Mouse (Mus musculus): Measurements from ENCODE around the gene Magi2. TPM values are rescaled to one million over a fixed set of nuclear protein-coding genes. Genes with fewer than 3 reads are reported as not detected.

The Magi2 gene
- polyA plus RNA-seq, 1 experiment = 0.48 TPM

DNA sequence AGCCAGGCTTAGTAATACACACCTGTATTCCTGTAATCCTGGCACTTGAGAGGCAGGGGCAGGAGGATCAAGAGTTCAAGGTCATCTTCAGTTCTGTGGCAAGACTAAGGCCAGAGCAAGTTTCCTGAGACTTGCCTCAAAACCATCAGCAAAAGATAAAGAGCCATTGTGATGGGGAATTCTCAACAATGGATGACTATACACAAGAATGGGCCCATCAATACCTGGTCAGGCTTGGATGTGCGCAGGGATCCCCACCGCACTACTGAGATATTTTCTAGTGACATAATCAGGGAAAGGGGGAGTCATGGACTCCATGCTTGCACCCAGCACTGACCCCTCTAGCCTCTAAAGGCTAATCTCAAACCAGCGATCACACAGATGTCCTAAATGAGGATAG, 1465.4 kb downstream of the Magi2 start:
- no peaks in the 10 kb centered on the region for H3K36me3 ChIP-seq (ENCODE audit: control insufficient read depth, insufficient read depth)

GRCm38 (mm10) chr5:20699116-20699515, 1472.3 kb downstream of the Magi2 start:
- no peak overlapping the region for H3K4me2 ChIP-seq (ENCODE audit: low read depth)
- H3K36me3 ChIP-seq (ENCODE audit: control insufficient read depth, insufficient read depth) = no peaks in the 10 kb centered on the region
- H3K79me2 ChIP-seq (ENCODE audit: control insufficient read depth, insufficient read depth) = peaks cover 8% of the 10 kb centered on the region
- no peak for TF ChIP-seq POLR2AphosphoS2 (IDR thresholded peaks at IDR 0.05; ENCODE audit: insufficient read length, low read depth)
- no peak for TF ChIP-seq TCF12 (IDR thresholded peaks at IDR 0.05; ENCODE audit: insufficient read depth, poor library complexity, severe bottlenecking)
- no peak for TF ChIP-seq CEBPB (IDR thresholded peaks at IDR 0.05; ENCODE audit: insufficient read depth, poor library complexity, severe bottlenecking)
- no peak for TF ChIP-seq MAX (IDR thresholded peaks at IDR 0.05; ENCODE audit: low read depth)
- TF ChIP-seq MYOG (IDR thresholded peaks at IDR 0.05; ENCODE audit: control insufficient read depth in 1 of 3, insufficient read depth in 1 of 3, insufficient read length in 2 of 3, low read depth in 2 of 3) = no peak
- no peak for TF ChIP-seq REST (IDR thresholded peaks at IDR 0.05; ENCODE audit: insufficient read depth, insufficient read length)
- TF ChIP-seq E2F4 (IDR thresholded peaks at IDR 0.05; ENCODE audit: insufficient read depth) = no peak
- no peak for TF ChIP-seq USF1 (IDR thresholded peaks at IDR 0.05; ENCODE audit: low read depth)
- H3ac ChIP-seq (ENCODE audit: control insufficient read depth, insufficient read length) = no peak overlapping the region
- H3K27me3 ChIP-seq (ENCODE audit: control insufficient read depth, insufficient read depth, insufficient read length) = no peaks in the 10 kb centered on the region
- no peak overlapping the region for H3K4me3 ChIP-seq

More for the DNA sequence above, 1465.4 kb downstream of the Magi2 start:
- Histone ChIP-seq H3K79me2 (ENCODE audit: control insufficient read depth, insufficient read depth) (no peaks in the 10 kb centered on the region), H3K4me2 (ENCODE audit: low read depth) (no peak overlapping the region), H3K27me3 (ENCODE audit: control insufficient read depth, insufficient read depth, insufficient read length) (no peaks in the 10 kb centered on the region), H3K4me3 (no peak overlapping the region), H3ac (ENCODE audit: control insufficient read depth, insufficient read length) (no peak overlapping the region)
- TF ChIP-seq POLR2A (IDR thresholded peaks at IDR 0.05; ENCODE audit: insufficient read length, low read depth) (no peak), MAX (IDR thresholded peaks at IDR 0.05; ENCODE audit: low read depth) (no peak), E2F4 (IDR thresholded peaks at IDR 0.05; ENCODE audit: insufficient read depth) (no peak), SRF (IDR thresholded peaks at IDR 0.05; ENCODE audit: control insufficient read depth, insufficient read length, low read depth) (no peak), MYOD1 (IDR thresholded peaks at IDR 0.05; ENCODE audit: control insufficient read depth in 1 of 3, insufficient read length in 2 of 3, low read depth in 2 of 3) (no peak), REST (IDR thresholded peaks at IDR 0.05; ENCODE audit: insufficient read depth, insufficient read length) (no peak), MYOG (IDR thresholded peaks at IDR 0.05; ENCODE audit: control insufficient read depth in 1 of 3, insufficient read depth in 1 of 3, insufficient read length in 2 of 3, low read depth in 2 of 3) (no peak), POLR2AphosphoS2 (IDR thresholded peaks at IDR 0.05; ENCODE audit: insufficient read length, low read depth) (no peak)

GRCm38 (mm10) chr5:20701483-20702421, 1474.9 kb downstream of the Magi2 start:
- no peaks in the 10 kb centered on the region for H3K36me3 ChIP-seq (ENCODE audit: control insufficient read depth, insufficient read depth)
- peaks cover 8% of the 10 kb centered on the region for H3K79me2 ChIP-seq (ENCODE audit: control insufficient read depth, insufficient read depth)
- peak overlapping the region; percentile 33 for H3K4me3 ChIP-seq
- peak overlapping the region; percentile 93 for H3K4me2 ChIP-seq (ENCODE audit: low read depth)
- no peaks in the 10 kb centered on the region for H3K27me3 ChIP-seq (ENCODE audit: control insufficient read depth, insufficient read depth, insufficient read length)
- TF ChIP-seq POLR2A (IDR thresholded peaks at IDR 0.05; ENCODE audit: insufficient read length, low read depth) (peak; percentile 76), SRF (IDR thresholded peaks at IDR 0.05; ENCODE audit: control insufficient read depth, insufficient read length, low read depth) (no peak), CEBPB (IDR thresholded peaks at IDR 0.05; ENCODE audit: insufficient read depth, poor library complexity, severe bottlenecking) (0 out of 2 replicates have a peak, but pooled peaks have one; percentile 27), MYOG (IDR thresholded peaks at IDR 0.05; ENCODE audit: control insufficient read depth in 1 of 3, insufficient read depth in 1 of 3, insufficient read length in 2 of 3, low read depth in 2 of 3) (peak in 1 of 3 experiments; percentile 27), POLR2AphosphoS2 (IDR thresholded peaks at IDR 0.05; ENCODE audit: insufficient read length, low read depth) (peak; percentile 51)
- H3ac ChIP-seq (ENCODE audit: control insufficient read depth, insufficient read length) = peak overlapping the region; percentile 94

DNA sequence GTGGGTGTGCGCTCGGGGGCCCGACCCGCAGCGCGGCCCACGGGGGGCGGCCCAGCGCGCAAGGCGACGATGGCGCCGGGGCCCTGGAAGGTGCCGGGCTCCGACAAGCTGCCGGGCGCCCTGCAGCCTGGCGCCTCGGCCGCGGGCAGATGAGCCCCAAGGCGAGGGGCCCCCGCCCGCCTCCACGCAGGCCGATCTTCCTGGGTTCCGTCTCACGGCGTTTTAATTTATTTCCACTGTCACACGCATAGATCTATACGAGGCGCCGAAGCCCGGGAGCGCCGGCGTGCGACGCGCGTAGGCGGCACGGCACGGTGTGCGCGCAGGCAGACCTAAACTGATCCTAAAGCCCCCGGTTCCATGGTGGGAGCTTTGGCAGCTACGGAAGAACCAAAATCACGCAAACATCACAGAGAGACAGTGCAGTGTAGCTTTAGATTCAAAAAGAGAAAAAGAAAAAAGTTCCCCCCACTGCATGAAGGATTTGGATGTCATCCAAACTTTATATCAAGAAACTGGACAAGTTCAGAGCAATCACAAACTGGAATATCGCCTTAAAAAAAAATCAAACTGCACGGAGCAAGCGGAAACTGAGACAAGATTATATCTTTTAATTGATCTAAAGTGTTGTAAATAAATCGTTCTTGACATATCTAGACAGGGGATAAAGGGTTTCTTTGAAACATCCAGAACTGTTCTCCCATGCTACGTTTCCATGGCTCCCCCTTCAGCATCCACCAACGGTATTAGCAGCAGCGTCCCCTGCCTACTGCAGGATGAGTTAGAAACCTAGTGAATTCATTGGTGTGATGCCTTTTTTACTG, 1475.9 kb downstream of the Magi2 start:
- no peaks in the 10 kb centered on the region for H3K27me3 ChIP-seq (ENCODE audit: control insufficient read depth, insufficient read depth, insufficient read length)
- peak overlapping the region; percentile 33 for H3K4me3 ChIP-seq
- no peak for TF ChIP-seq MYOD1 (IDR thresholded peaks at IDR 0.05; ENCODE audit: control insufficient read depth in 1 of 3, insufficient read length in 2 of 3, low read depth in 2 of 3)
- peak overlapping the region; percentile 93 for H3K4me2 ChIP-seq (ENCODE audit: low read depth)
- peak overlapping the region; percentile 94 for H3ac ChIP-seq (ENCODE audit: control insufficient read depth, insufficient read length)
- peaks cover 8% of the 10 kb centered on the region for H3K79me2 ChIP-seq (ENCODE audit: control insufficient read depth, insufficient read depth)
- H3K36me3 ChIP-seq (ENCODE audit: control insufficient read depth, insufficient read depth) = no peaks in the 10 kb centered on the region

DNA sequence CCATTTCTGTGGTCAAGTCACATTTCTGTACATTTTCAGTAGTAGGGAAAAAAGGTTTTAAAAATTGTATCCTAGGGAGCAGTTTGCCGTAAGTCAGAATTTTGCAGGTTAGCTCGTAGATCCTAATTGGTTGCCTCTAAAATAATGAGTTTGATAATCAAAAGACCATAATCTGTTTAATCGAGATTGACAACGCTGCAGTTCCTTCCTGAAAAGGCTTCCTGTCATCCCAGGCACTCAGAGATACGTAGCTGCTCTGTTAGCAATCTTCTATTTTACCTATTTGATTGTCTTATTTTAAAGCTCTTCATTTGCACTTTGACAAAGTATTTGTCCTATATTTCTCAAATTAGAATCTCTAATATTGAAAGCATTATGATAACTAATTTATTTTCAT, 1476.5 kb downstream of the Magi2 start:
- Histone ChIP-seq H3K36me3 (ENCODE audit: control insufficient read depth, insufficient read depth) (no peaks in the 10 kb centered on the region), H3K27me3 (ENCODE audit: control insufficient read depth, insufficient read depth, insufficient read length) (no peaks in the 10 kb centered on the region), H3K4me2 (ENCODE audit: low read depth) (peak overlapping the region; percentile 93), H3K4me3 (peak overlapping the region; percentile 33), H3ac (ENCODE audit: control insufficient read depth, insufficient read length) (no peak overlapping the region), H3K79me2 (ENCODE audit: control insufficient read depth, insufficient read depth) (peaks cover 8% of the 10 kb centered on the region)
- TF ChIP-seq TCF12 (IDR thresholded peaks at IDR 0.05; ENCODE audit: insufficient read depth, poor library complexity, severe bottlenecking) = no peak
- no peak for TF ChIP-seq MYOG (IDR thresholded peaks at IDR 0.05; ENCODE audit: control insufficient read depth in 1 of 3, insufficient read depth in 1 of 3, insufficient read length in 2 of 3, low read depth in 2 of 3)
- TF ChIP-seq MYOD1 (IDR thresholded peaks at IDR 0.05; ENCODE audit: control insufficient read depth in 1 of 3, insufficient read length in 2 of 3, low read depth in 2 of 3) = no peak
- no peak for TF ChIP-seq SRF (IDR thresholded peaks at IDR 0.05; ENCODE audit: control insufficient read depth, insufficient read length, low read depth)
- TF ChIP-seq POLR2AphosphoS2 (IDR thresholded peaks at IDR 0.05; ENCODE audit: insufficient read length, low read depth) = no peak
- no peak for TF ChIP-seq TCF3 (IDR thresholded peaks at IDR 0.05; ENCODE audit: insufficient read length, low read depth)
- no peak for TF ChIP-seq POLR2A (IDR thresholded peaks at IDR 0.05; ENCODE audit: insufficient read length, low read depth)
- TF ChIP-seq MAX (IDR thresholded peaks at IDR 0.05; ENCODE audit: low read depth) = no peak
- TF ChIP-seq USF1 (IDR thresholded peaks at IDR 0.05; ENCODE audit: low read depth) = no peak
- TF ChIP-seq E2F4 (IDR thresholded peaks at IDR 0.05; ENCODE audit: insufficient read depth) = no peak
- TF ChIP-seq REST (IDR thresholded peaks at IDR 0.05; ENCODE audit: insufficient read depth, insufficient read length) = no peak
- no peak for TF ChIP-seq CEBPB (IDR thresholded peaks at IDR 0.05; ENCODE audit: insufficient read depth, poor library complexity, severe bottlenecking)

Measured in myocyte (in vitro differentiated cells).